Mouse (Mus musculus): ENCODE results near the gene Fam222a. TPM values are rescaled to one million over a fixed set of nuclear protein-coding genes. Genes with fewer than 3 reads are reported as not detected.

Fam222a gene
- total RNA-seq, 2 experiments from 2014 or later = 0.29 to 0.54 TPM

- no peak for DNase-seq
Observed at GRCm38 (mm10) chr5:114560533-114560936, 7.3 kb upstream of the Fam222a start.

GRCm38 (mm10) chr5:114560965-114561364 lies 6.9 kb upstream of the Fam222a start:
- no peak for DNase-seq

DNA sequence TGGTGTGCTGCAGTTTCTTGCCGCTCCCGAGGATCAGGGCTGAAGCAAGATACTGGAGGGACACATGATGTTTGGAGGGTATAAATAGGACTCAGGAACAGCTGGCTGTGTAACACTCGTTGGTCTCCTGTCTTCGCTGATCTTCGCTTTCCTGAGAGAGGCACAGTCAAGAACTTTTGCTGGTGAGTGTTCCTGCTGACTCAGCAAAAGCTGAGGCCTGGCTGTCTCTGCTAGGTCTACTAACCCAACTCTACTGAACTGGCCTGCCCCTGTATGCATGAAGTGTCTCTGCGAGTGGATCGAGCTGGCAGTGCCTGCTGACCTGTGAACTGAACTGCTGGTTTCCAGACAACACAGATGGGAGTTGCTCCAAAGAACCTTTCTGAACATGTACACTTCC lies 3.8 kb upstream of the Fam222a start:
- no peak for DNase-seq

DNA sequence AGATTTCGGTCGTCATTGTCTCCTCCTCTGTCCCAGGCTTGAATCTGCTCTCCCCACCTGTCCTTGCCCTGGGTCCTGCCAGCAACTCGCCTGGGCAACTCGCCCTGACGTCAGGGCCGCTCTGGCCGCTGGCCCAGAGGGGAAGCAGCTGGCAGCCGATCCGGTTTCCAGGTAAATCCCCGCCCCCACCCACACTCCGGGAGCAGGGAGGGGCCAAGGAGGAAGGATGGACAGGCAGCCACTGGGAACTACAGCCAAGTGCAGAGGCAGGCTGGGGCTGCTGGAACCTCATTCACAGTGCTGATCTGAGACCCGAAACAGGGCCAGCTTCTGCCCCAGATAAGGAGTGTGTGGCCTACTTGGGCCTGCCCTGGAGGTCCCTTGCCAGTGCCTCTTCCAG lies 2.5 kb upstream of the Fam222a start:
- DNase-seq = peak; percentile 29

- no peak for DNase-seq
Observed at GRCm38 (mm10) chr5:114565751-114566150, 2.1 kb upstream of the Fam222a start.

DNA sequence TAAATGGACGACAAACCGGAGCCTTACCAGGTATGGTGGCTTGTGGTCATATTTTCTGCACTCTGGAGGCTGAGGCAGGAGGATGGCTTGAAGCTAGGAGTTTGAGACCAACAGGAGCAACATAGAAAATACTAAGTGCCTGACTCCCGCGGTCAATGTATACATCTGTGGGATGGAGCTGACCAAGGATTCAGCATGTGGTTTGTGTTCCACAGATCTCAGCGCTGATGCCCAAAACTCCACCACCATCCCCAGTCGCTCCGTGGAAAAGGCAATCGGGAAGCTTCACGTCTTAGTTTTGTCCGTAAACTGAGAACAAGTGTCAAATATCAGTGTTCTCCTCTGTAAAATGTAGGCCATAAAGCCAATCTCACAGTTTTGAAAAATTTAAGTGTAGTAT lies 1.4 kb upstream of the Fam222a start:
- DNase-seq = no peak

DNA sequence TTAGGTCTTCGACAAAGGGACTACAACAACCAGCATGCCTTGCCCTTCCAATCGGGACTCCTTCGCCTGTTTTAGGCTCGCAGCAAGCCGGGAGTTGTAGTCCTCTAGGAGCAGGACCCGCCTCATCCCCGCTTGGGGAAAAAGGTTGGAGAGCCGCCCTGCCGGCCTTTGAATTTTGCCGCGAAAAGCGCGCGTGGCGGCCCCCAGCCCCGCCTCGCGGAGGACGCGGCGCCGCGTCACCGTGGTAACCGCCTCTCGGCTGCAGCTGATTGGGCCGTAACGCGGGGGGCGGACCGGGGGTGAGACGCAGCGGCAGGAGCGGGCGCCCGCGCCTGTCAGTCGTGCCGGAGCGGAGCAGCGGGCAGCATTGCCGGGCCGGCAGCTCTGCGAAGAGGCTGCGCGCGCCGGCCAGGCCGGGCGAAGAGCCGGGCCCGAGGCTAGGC lies 720 bp upstream of the Fam222a start:
- peak; percentile 98 for DNase-seq

GRCm38 (mm10) chr5:114568818-114569217 lies 1.0 kb downstream of the Fam222a start:
- DNase-seq = no peak

- DNase-seq = peak; percentile 46
Observed at GRCm38 (mm10) chr5:114569918-114570670, 2.3 kb downstream of the Fam222a start.

DNA sequence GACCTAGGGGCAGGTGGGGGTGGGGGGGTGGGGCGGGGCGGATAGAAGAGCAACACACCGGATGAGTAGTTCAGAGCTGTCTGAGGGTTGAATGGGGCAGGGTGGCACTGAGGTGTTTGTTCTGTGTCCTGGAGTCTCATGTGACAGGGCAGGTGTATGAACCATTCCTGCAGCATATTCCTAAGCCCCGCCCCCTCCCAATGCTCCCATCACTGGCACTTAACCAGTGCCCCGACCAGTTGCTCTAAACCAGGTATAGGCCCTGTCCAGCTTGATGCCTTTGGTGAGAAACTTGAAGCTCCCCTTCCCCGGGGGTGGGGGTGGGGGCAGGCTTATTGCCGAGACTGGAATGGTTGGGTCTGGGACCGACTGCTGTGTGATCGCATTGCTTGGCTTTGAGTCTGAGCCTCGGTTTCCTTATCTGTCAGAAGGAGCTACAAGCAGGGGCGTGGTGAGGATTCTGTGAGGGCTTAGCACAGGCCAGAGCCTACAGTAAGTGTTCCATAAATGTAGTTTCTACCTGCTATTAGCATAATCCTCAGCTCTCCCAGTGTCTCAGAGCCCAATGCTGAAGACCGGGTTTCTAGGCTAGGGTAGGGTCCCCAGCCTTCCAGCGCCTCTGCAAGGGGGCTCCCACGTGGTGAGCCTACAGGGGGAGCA lies 3.1 kb downstream of the Fam222a start:
- DNase-seq = no peak

DNA sequence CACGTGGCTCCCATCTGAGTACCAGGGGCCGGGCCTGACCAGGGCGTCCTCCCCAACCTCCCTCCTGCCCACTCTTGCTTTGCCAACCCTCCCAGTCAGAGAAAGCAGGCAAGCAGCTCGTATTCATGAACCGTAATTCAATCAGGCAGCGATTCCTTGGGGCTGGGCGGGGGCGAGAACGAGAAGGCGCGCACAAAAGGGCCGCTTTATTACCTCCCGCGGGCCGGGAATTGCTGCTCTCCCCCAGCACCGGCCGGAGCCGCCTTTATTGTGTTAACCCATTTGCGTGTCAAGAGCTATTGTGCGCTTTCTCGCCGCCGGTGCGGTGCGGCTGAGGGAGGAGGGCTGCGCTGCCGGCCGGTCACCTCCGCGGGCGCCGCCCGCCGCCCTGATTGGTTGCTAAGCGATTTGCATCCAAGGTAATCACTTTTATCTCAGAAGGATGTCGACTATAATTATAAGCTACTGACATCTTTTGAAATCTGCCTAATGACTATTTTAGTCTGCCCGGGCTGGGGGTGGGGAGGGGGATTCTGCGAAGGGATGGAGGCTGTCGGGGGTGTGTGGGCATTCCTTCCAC lies 3.7 kb downstream of the Fam222a start:
- no peak for DNase-seq

DNA sequence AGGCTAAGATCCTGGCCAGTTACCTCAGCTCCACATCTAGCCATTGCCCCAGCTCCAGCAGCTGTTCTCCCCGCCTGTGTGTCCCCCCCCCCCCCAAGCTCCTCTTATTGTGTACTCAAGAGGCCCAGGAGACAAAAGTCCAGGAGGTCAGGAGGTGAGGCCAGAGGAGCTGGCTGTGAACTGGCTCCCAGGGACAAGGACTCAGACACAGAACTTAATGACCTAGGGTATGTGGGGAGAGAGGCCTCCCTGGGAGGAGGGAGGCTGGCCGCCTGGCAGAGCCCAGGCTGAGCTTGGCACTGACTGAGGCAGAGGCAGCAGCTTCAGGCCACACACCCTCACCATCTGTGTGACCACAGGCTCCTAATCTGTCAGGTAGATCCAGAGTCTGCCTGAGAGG lies 5.2 kb downstream of the Fam222a start:
- DNase-seq = no peak

GRCm38 (mm10) chr5:114573920-114574628 lies 6.3 kb downstream of the Fam222a start:
- DNase-seq = no peak

DNA sequence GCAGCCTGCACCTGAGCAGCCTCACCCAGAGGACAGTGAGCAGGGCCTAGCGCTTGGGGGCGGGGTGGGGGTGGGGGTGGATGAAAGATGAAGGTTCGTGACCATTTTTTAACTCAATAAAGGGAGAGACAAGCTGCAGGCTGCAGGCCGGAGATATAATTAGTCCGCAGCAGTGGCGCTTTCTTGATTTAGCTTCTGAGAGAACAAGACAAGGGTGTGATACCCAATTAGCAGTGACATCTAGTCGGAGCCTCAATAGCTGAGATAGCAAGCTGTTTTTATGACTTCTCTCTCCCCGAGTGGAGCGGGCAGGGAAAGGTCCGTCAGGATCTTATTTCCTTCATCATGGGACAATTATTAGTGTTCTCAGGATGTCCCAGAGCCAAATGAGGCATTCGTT lies 7.2 kb downstream of the Fam222a start:
- no peak for DNase-seq

- peak; percentile 52 for DNase-seq
Observed at GRCm38 (mm10) chr5:114575530-114575929, 7.7 kb downstream of the Fam222a start.

GRCm38 (mm10) chr5:114575986-114576605 lies 8.3 kb downstream of the Fam222a start:
- DNase-seq = no peak

DNA sequence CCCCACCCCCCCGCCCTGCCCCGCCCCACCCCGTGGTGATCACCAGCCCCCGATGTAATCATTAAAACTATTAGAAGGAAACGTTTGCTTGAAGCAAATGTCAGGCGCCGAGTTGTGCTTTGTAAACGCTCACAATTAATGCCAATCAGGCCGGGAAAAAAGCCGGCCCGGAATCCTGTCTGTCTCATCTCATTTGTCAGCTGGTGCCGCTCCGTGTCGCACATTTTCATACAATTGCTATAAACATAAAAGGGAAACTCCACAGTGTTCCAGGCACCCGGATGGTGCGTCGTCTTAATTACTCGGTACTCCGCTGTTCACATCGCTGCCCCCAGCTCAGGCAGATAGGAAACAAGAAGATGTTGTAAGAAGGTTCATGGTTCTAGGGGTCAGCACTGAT lies 10.5 kb downstream of the Fam222a start:
- no peak for DNase-seq

- DNase-seq = no peak
Observed at GRCm38 (mm10) chr5:114579714-114580357, 12.0 kb downstream of the Fam222a start.

DNA sequence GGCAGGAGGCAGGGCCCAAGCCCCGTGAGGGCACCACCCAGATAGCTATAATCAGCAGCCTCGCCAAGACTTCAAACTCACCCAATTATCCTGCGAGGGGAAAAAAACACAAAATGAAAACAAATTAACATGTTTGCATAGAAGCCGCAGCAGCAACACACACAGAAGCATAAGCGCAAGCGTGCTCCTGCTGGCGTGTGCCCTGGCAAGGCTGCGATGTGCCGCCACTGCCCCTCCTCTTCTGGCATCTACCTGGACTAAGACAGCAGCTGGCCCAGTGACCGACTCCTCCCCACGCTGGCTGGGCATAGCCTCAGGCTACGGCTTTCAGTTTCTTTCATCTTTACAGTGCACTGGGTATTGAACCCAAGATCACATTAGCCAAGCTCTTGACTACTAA lies 13.7 kb downstream of the Fam222a start:
- DNase-seq = peak; percentile 64

DNA sequence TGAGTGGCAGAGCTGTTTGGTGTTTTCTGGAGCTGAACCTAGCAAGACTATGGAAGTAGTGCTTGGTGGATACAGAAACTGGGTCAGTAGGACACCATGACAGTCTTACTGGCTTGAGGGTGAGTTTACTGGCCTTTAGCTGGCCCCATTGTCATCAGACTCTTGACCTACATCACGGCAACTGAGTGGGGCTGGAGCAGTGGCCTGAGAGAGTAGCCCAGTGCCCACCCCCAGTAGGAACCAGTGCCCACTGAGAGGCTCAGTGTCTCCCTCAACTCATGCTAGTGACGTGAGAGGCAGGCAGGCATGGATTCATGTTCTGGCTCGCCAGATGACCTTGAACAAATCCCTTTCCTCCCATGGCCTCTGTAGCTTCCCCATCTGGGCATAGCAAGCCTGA lies 15.2 kb downstream of the Fam222a start:
- DNase-seq = no peak

- no peak for DNase-seq
Observed at GRCm38 (mm10) chr5:114583490-114584175, 15.8 kb downstream of the Fam222a start.

All from gastrocnemius, postnatal 25 days (tissue).